Mouse (Mus musculus) liver, postnatal 0 days (tissue): ENCODE results near the gene Ptpn14. TPM values are rescaled to one million over a fixed set of nuclear protein-coding genes. Genes with fewer than 3 reads are reported as not detected.

Source experiments
- ATAC-seq: fragments of 200-750 bp; cut with Nextera tagmentation; 2 replicates; pipeline ENCODE4 v1.8.0; 2017; ENCODE audit warnings: mild to moderate bottlenecking, moderate library complexity
- DNase-seq: peaks from one replicate; pipeline ENCODE4 v3.0.0-alpha.2; 2016
- H3K27ac ChIP-seq: fragments of 300-500 bp; sonication (generic); 2 replicates; pipeline ENCODE4 v1.5.1; 2014; ENCODE audit warnings: antibody characterized with exemption, moderate library complexity, mild to moderate bottlenecking, low read depth
- H3K27me3 ChIP-seq: fragments of 300-500 bp; sonication (generic); 2 replicates; pipeline ENCODE4 v1.6.1; 2014; ENCODE audit warnings: low read length, control low read depth, mixed read lengths; ENCODE audit not compliant: insufficient read depth
- H3K36me3 ChIP-seq: fragments of 300-500 bp; sonication (generic); replicated peaks from 2 replicates; pipeline ENCODE4 v1.6.1; 2014; ENCODE audit warnings: mild to moderate bottlenecking, control low read depth, low read length, moderate library complexity, mixed read lengths; ENCODE audit not compliant: insufficient read depth
- H3K4me1 ChIP-seq: fragments of 300-500 bp; sonication (generic); 2 replicates; pipeline ENCODE4 v1.6.1; 2014; ENCODE audit warnings: antibody characterized with exemption, mild to moderate bottlenecking, control low read depth; ENCODE audit not compliant: insufficient read depth
- H3K4me2 ChIP-seq: fragments of 300-500 bp; sonication (generic); 2 replicates; pipeline ENCODE4 v1.6.1; 2014; ENCODE audit warnings: low read depth, mild to moderate bottlenecking, low read length, moderate library complexity, mixed read lengths
- H3K4me3 ChIP-seq: fragments of 300-500 bp; sonication (generic); 2 replicates; pipeline ENCODE4 v1.5.1; 2014; ENCODE audit warnings: low read depth, low read length
- H3K9ac ChIP-seq: fragments of 300-500 bp; sonication (generic); replicated peaks from 2 replicates; pipeline ENCODE4 v1.6.1; 2014; ENCODE audit warnings: mild to moderate bottlenecking, moderate library complexity
- H3K9me3 ChIP-seq: fragments of 300-500 bp; sonication (generic); 2 replicates; pipeline ENCODE4 v1.6.1; 2016; ENCODE audit warnings: mild to moderate bottlenecking, control low read depth, low read length, mixed read lengths
- CTCF ChIP-seq: sonication (generic); IDR thresholded peaks from 2 replicates; pipeline ENCODE4 v1.5.1; 2016; ENCODE audit warnings: antibody characterized with exemption, low read depth
- EP300 ChIP-seq: IDR thresholded peaks from 2 replicates; pipeline ENCODE4 v1.6.1; 2016; ENCODE audit warnings: antibody characterized with exemption, low read depth, mild to moderate bottlenecking
- WGBS: fragments of 180-500 bp; shearing (Covaris S2); extraction: QIAGEN DNeasy Blood & Tissue Kit; methylation state at CpG from one replicate; pipeline ENCODE4 v1.1.7; 2014; ENCODE audit not compliant: insufficient replicate concordance; 5-methylcytosine and 5-hydroxymethylcytosine counted together
- polyA plus RNA-seq: library from polyadenylated mRNA; unstranded; fragments of >200 nt; fragmentation: Nextera tagmentation; extraction: Ambion mirVana; gene quantifications from 2 replicates; pipeline ENCODE4 v1.2.1, GENCODE M21; 2015

The Ptpn14 gene
- polyA plus RNA-seq, 1 experiment from 2014 or later = 0.33 TPM

GRCm38 (mm10) chr1:189920701-189921567 is 192.9 kb downstream of the Ptpn14 start:
- 0 out of 2 replicates have a peak, but pooled peaks have one; percentile 11 for ATAC-seq
- Histone ChIP-seq H3K36me3 (no peaks in the 10 kb centered on the region), H3K9me3 (no peaks in the 10 kb centered on the region), H3K4me2 (peak overlapping the region; percentile 97), H3K27me3 (no peaks in the 10 kb centered on the region), H3K27ac (no peak overlapping the region), H3K4me3 (peak overlapping the region; percentile 67), H3K4me1 (peaks cover 13% of the 10 kb centered on the region), H3K9ac (peak overlapping the region; percentile 73)
- DNase-seq = no peak
- 50% methylated on average over 28 of the region's 28 CpGs for WGBS
- no peak for TF ChIP-seq EP300
- TF ChIP-seq CTCF = no peak

- H3K27me3 ChIP-seq = no peaks in the 10 kb centered on the region
- no peak for DNase-seq
- no peak for ATAC-seq
- 8% methylated on average over 4 of the region's 4 CpGs for WGBS
- H3K9ac ChIP-seq = peak overlapping the region; percentile 73
- H3K36me3 ChIP-seq = no peaks in the 10 kb centered on the region
- peak overlapping the region; percentile 67 for H3K4me3 ChIP-seq
- no peak overlapping the region for H3K27ac ChIP-seq
- TF ChIP-seq CTCF (no peak), EP300 (no peak)
- peak overlapping the region; percentile 97 for H3K4me2 ChIP-seq
- H3K4me1 ChIP-seq = peaks cover 13% of the 10 kb centered on the region
- no peaks in the 10 kb centered on the region for H3K9me3 ChIP-seq
Measured at GRCm38 (mm10) chr1:189921568-189921817, 193.4 kb downstream of the Ptpn14 start.

GRCm38 (mm10) chr1:189921818-189922592 is 193.9 kb downstream of the Ptpn14 start, which contains the start of gene Smyd2:
Smyd2 (minus strand) TSS chr1:189922363.
- no peak within 1 kb of the TSS for H3K27ac ChIP-seq
- peaks cover 13% of the 10 kb centered on the region for H3K4me1 ChIP-seq
- H3K27me3 ChIP-seq = no peaks in the 10 kb centered on the region
- peak within 1 kb of the TSS; percentile 73 for H3K9ac ChIP-seq
- WGBS = under 1% methylated on average over 54 of the region's 90 CpGs
- H3K4me2 ChIP-seq = peak within 1 kb of the TSS; percentile 97
- peak; percentile 92 for ATAC-seq
- DNase-seq = peak; percentile 80
- TF ChIP-seq EP300 = no peak
- 0 out of 2 replicates have a peak, but pooled peaks have one; percentile 3 for TF ChIP-seq CTCF
- H3K4me3 ChIP-seq = peak within 1 kb of the TSS; percentile 67
- no peaks in the 10 kb centered on the region for H3K9me3 ChIP-seq
- no peaks in the 10 kb centered on the region for H3K36me3 ChIP-seq

- Histone ChIP-seq H3K4me3 (peak overlapping the region; percentile 67), H3K9ac (peak overlapping the region; percentile 73), H3K4me1 (peaks cover 13% of the 10 kb centered on the region), H3K4me2 (peak overlapping the region; percentile 97), H3K36me3 (no peaks in the 10 kb centered on the region), H3K27me3 (no peaks in the 10 kb centered on the region), H3K27ac (no peak overlapping the region), H3K9me3 (no peaks in the 10 kb centered on the region)
- DNase-seq = no peak
- no peak for TF ChIP-seq CTCF
- no peak for TF ChIP-seq EP300
- WGBS = 24% methylated on average over 9 of the region's 9 CpGs
- ATAC-seq = no peak
Measured at GRCm38 (mm10) chr1:189922721-189923120, 194.7 kb downstream of the Ptpn14 start.

- no peak overlapping the region for H3K4me2 ChIP-seq
- H3K4me1 ChIP-seq = peaks cover 13% of the 10 kb centered on the region
- H3K27me3 ChIP-seq = no peaks in the 10 kb centered on the region
- H3K36me3 ChIP-seq = no peaks in the 10 kb centered on the region
- no peak overlapping the region for H3K27ac ChIP-seq
- 85% methylated on average over 4 of the region's 4 CpGs for whole genome bisulfite sequencing
- H3K9ac ChIP-seq = no peak overlapping the region
- H3K9me3 ChIP-seq = no peaks in the 10 kb centered on the region
- DNase-seq = no peak
- TF ChIP-seq CTCF = no peak
- TF ChIP-seq EP300 = no peak
- H3K4me3 ChIP-seq = no peak overlapping the region
- no peak for ATAC-seq
Measured at GRCm38 (mm10) chr1:189923157-189923556, 195.1 kb downstream of the Ptpn14 start.

GRCm38 (mm10) chr1:189923871-189924568 is 196.0 kb downstream of the Ptpn14 start:
- Histone ChIP-seq H3K4me3 (no peak overlapping the region), H3K27ac (no peak overlapping the region), H3K9me3 (no peaks in the 10 kb centered on the region), H3K36me3 (no peaks in the 10 kb centered on the region), H3K4me2 (no peak overlapping the region), H3K9ac (no peak overlapping the region), H3K4me1 (peaks cover 13% of the 10 kb centered on the region), H3K27me3 (no peaks in the 10 kb centered on the region)
- no peak for ATAC-seq
- TF ChIP-seq CTCF = no peak
- TF ChIP-seq EP300 = no peak
- 85% methylated on average over 22 of the region's 22 CpGs for WGBS
- DNase-seq = no peak
